Mouse (Mus musculus): Measurements from ENCODE around the gene Dcaf5.

GRCm38 (mm10) chr12:80479986-80480385 is 43.6 kb upstream of the Dcaf5 start:
- TF ChIP-seq CTCF (IDR thresholded peaks at IDR 0.05; ENCODE audit: control insufficient read depth, insufficient read depth, insufficient replicate concordance, low read depth, low read length) (no peak), POLR2A (IDR thresholded peaks at IDR 0.05; ENCODE audit: control insufficient read depth, low read depth, low read length) (no peak)
